Mouse (Mus musculus): ENCODE measurements around the gene Fbxo10. TPM values are rescaled to one million over a fixed set of nuclear protein-coding genes. Genes with fewer than 3 reads are reported as not detected.

The Fbxo10 gene
- polyA plus RNA-seq (2012; fragmentation: generic; extraction: Trizol), result 10 to 100 TPM in 1 of 2 experiments, 1 to 10 TPM in 1; 2.5 to 17.1 TPM

DNA sequence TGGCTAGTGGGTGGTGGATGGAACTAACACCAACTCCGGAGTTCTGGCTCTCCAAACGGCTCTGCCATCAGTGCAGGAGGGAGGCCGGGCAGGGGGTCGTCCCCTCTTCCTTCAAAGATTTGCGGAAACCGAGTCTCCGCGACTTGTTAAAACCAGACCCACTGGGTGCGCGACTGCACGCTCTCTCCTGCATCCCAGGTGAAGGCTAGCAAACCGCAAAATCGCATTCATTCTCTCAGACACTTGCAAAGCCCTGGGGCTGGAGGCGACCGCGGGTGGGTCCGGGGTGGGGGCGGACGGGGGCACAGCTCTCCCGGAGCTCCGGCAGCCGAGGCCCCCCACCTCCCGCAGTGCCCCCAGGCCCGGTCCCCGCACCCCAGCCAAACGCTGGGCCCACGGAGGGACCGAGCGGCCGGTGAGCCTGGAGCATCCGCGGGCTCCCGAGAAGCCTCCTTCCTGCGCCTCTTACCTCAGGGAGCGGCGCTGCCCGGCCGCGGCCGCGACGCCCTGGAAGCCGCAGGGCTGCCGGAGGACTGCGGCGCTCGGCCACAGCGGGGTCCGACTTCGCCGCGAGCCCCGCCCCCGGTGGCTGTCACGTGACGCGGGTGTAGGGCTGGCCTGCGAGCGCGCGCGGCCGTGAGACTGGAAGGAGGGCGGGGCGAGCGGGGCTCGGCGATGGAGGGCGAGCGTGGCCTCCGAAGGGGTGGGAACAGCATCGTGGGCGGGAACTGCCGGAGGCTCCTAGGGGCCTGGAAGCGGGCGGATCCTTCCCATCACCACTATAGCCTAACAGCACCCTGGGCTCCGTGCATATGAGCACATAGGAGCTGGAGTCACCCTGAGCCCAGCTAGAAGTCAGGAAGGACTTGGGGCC lies at the start of gene Fbxo10:
TSS of gene Fbxo10 (minus strand) at position 584 of the 874 bp plus-strand sequence.

DNA sequence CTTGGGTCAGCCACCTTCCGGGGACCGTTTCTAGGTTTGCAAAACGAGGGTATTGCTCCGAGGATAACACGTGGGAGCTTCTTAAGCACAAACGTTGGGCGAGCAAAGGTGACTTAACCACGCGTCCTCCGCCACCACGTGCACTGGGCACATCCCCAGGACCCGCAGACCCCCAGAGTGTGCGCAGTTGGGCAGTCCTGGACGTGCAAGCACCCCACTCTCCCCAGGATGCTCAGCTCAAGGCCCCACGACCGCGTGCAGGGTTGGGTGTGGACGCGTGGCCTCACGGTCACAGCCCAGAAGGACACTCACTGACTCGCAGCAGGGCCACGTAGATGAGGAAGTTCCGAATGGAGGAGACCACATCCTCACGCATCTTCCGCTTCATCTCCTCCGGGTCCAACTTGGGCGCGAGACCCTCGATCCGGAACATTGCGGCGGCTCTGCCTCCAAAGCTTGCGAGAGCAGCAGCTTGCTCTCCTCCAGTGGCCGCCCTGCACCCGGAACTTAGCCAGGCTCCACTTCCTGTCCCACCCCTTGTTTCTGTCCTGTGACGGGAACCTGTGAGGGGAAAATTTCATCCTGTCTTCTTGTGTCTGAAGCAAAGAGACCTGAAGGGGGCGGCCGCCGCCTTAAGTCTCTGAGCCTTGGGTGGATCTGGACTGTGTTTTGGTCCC lies 23.3 kb upstream of the Fbxo10 start, which contains the start of gene Tomm5:
TSS of gene Tomm5 (minus strand) at position 514 of the 677 bp plus-strand sequence.

DNA sequence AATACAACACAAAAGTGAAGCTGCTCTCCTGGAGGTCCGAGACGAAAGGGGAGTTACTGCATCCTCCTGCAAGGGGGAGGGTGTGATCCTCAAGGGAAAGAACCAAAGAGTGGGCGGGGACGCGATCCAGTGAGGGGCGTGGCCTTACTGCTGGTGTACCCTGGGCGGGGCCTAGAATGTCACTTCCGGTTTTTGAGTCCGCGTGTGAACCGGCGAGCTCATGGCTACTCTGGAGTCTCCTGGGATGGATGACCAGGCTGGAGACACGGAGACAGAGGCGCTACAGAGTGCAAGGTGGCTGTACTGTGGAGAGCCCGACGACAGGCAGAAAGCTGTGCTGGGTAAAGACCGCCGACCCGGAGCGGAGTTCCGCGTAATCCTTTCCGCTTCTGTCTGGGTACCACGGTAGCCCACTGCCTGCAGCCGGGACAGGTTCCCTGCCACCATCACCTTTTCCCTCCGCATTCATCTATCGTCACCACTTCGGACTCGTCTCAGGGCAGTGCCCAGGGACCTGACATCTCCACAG lies 65.9 kb downstream of the Fbxo10 start, which contains the start of gene Polr1e:
TSS of gene Polr1e (plus strand) at position 132 of the 529 bp plus-strand sequence.

DNA sequence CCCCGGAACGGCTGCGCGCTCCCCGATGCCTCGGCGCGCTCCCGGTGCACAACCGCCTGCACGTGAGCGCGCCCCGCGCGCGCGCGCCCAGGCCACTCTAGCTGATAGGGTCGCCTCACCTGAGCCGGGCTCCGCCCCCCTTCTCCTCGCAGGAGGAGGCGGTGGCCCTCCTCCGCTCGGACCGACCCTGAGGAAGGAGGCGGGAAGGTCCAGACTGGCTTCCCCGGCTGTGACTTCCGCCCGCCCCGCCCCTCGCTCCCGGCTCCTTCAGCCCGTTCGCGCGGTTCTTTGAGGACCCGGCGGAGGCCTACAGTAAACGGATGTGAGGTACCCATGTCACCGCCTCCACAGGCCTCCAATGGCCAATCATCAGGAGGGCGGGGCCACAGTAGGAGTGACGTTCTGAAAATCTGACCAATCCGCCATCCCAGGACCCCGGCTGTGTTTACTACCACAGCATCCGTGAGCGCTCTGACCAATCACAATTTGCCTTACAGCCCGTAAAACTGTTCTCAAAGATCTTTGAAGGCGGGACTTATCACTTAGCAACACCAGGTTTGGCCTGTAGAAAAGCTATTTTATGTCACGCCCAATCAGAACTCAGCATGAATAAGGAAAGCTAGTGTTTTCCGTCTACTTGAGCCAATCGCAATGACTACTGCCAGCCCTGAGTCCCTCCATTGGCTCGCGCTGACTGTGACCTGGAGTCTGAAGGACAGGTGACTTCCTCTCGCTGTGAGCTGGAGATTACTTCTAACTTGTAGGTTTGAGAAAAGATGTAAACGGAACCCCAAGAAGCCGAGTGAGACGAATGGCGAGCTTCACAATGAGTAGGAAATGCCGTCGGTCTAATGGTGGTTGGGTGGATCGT lies 72.1 kb downstream of the Fbxo10 start, which contains the start of gene Zbtb5:
TSS of gene Zbtb5 (minus strand) at position 308 of the 871 bp plus-strand sequence.

Other genes with a start within 250 kb of the Fbxo10 start
- 10 to 100 TPM; 53.9 to 63.5 TPM for gene Grhpr, start 103.2 kb downstream of the Fbxo10 start, polyA plus RNA-seq (2012; fragmentation: generic; extraction: Trizol)
- 1 to 10 TPM; 1.1 to 8.7 TPM for gene Zbtb5, start 72.2 kb downstream of the Fbxo10 start, polyA plus RNA-seq (2012; fragmentation: generic; extraction: Trizol)
- 10 to 100 TPM; 11.5 to 18.4 TPM for gene Polr1e, start 66.0 kb downstream of the Fbxo10 start, polyA plus RNA-seq (2012; fragmentation: generic; extraction: Trizol)
- 100 to 1,000 TPM; 199 to 201 TPM for gene Tomm5, start 23.5 kb upstream of the Fbxo10 start, polyA plus RNA-seq (2012; fragmentation: generic; extraction: Trizol)
- not detected for gene Frmpd1, start 100.3 kb upstream of the Fbxo10 start, polyA plus RNA-seq (2012; fragmentation: generic; extraction: Trizol)
- 1 to 10 TPM; 1.8 to 7.7 TPM for gene Trmt10b, start 212.5 kb upstream of the Fbxo10 start, polyA plus RNA-seq (2012; fragmentation: generic; extraction: Trizol)

Data from C3H10T1/2 (cell line).